Mouse (Mus musculus): ENCODE measurements at regions not wholly inside any gene's neighbourhood (a gene's known extent, or its start where the extent isn't known, plus 50 kb on each side); places are given as distances from the start of the nearest gene placed in this dataset.

- Histone ChIP-seq H3K4me1 (ENCODE audit: insufficient read depth) (peaks cover 4% of the 10 kb centered on the region; the same call in 1 of the 2 replicates), H3K9me3 (ENCODE audit: low read depth, low read length) (no peaks in the 10 kb centered on the region), H3K4me3 (ENCODE audit: low read depth, low read length) (no peak overlapping the region), H3K4me2 (no peak overlapping the region), H3K27me3 (ENCODE audit: insufficient read depth, low read length) (no peaks in the 10 kb centered on the region), H3K9ac (no peak overlapping the region), H3K36me3 (ENCODE audit: insufficient read depth) (no peaks in the 10 kb centered on the region), H3K27ac (ENCODE audit: low read depth) (no peak overlapping the region)
- ATAC-seq (ENCODE audit: insufficient read depth) (no peak), DNase-seq (no peak)
- TF ChIP-seq CTCF (IDR thresholded peaks at IDR 0.05; ENCODE audit: low read depth), result no peak
- WGBS, result 53% methylated on average over 3 of the region's 3 CpGs
These were observed 309.4 kb upstream of the Plxna2 start for GRCm38 (mm10) chr1:194308648-194309047.

GRCm38 (mm10) chr1:194303951-194304350, 314.1 kb upstream of the Plxna2 start:
- 64% methylated on average over 1 of the region's 1 CpGs for WGBS
- no peaks in the 10 kb centered on the region for H3K27me3 ChIP-seq (ENCODE audit: insufficient read depth, low read length)
- no peak for TF ChIP-seq CTCF (IDR thresholded peaks at IDR 0.05; ENCODE audit: low read depth)
- no peaks in the 10 kb centered on the region for H3K36me3 ChIP-seq (ENCODE audit: insufficient read depth)
- no peak overlapping the region for H3K4me3 ChIP-seq (ENCODE audit: low read depth, low read length)
- ATAC-seq (ENCODE audit: insufficient read depth) (no peak), DNase-seq (no peak)
- H3K9me3 ChIP-seq (ENCODE audit: low read depth, low read length), result no peaks in the 10 kb centered on the region
- H3K4me2 ChIP-seq, result no peak overlapping the region
- no peak overlapping the region for H3K9ac ChIP-seq
- no peak overlapping the region for H3K27ac ChIP-seq (ENCODE audit: low read depth)
- H3K4me1 ChIP-seq (ENCODE audit: insufficient read depth), result no peaks in the 10 kb centered on the region

GRCm38 (mm10) chr1:194302775-194303174, 315.2 kb upstream of the Plxna2 start:
- Histone ChIP-seq H3K27me3 (ENCODE audit: insufficient read depth, low read length) (no peaks in the 10 kb centered on the region), H3K4me2 (no peak overlapping the region), H3K9ac (no peak overlapping the region), H3K9me3 (ENCODE audit: low read depth, low read length) (no peaks in the 10 kb centered on the region), H3K36me3 (ENCODE audit: insufficient read depth) (no peaks in the 10 kb centered on the region), H3K4me3 (ENCODE audit: low read depth, low read length) (no peak overlapping the region), H3K4me1 (ENCODE audit: insufficient read depth) (no peaks in the 10 kb centered on the region), H3K27ac (ENCODE audit: low read depth) (no peak overlapping the region)
- DNase-seq, result no peak
- no peak for ATAC-seq (ENCODE audit: insufficient read depth)
- 22% methylated on average over 1 of the region's 1 CpGs for WGBS
- no peak for TF ChIP-seq CTCF (IDR thresholded peaks at IDR 0.05; ENCODE audit: low read depth)

GRCm38 (mm10) chr1:194281941-194282340, 336.1 kb upstream of the Plxna2 start:
- no peaks in the 10 kb centered on the region for H3K4me1 ChIP-seq (ENCODE audit: insufficient read depth)
- no peak for ATAC-seq (ENCODE audit: insufficient read depth)
- WGBS, result 67% methylated on average over 3 of the region's 3 CpGs

GRCm38 (mm10) chr1:194268028-194268427, 350.0 kb upstream of the Plxna2 start:
- no peak overlapping the region for H3K4me3 ChIP-seq (ENCODE audit: low read depth, low read length)
- H3K9me3 ChIP-seq (ENCODE audit: low read depth, low read length), result no peaks in the 10 kb centered on the region
- no peaks in the 10 kb centered on the region for H3K4me1 ChIP-seq (ENCODE audit: insufficient read depth)
- H3K27me3 ChIP-seq (ENCODE audit: insufficient read depth, low read length), result no peaks in the 10 kb centered on the region
- ATAC-seq (ENCODE audit: insufficient read depth) (no peak), DNase-seq (no peak)
- no peaks in the 10 kb centered on the region for H3K36me3 ChIP-seq (ENCODE audit: insufficient read depth)
- H3K4me2 ChIP-seq, result no peak overlapping the region
- TF ChIP-seq CTCF (IDR thresholded peaks at IDR 0.05; ENCODE audit: low read depth), result no peak
- H3K27ac ChIP-seq (ENCODE audit: low read depth), result no peak overlapping the region
- H3K9ac ChIP-seq, result no peak overlapping the region

More at GRCm38 (mm10) chr1:194281941-194282340, 336.1 kb upstream of the Plxna2 start:
- Histone ChIP-seq H3K36me3 (ENCODE audit: insufficient read depth) (no peaks in the 10 kb centered on the region), H3K4me3 (ENCODE audit: low read depth, low read length) (no peak overlapping the region), H3K4me2 (no peak overlapping the region), H3K27ac (ENCODE audit: low read depth) (no peak overlapping the region), H3K27me3 (ENCODE audit: insufficient read depth, low read length) (no peaks in the 10 kb centered on the region), H3K9me3 (ENCODE audit: low read depth, low read length) (no peaks in the 10 kb centered on the region), H3K9ac (no peak overlapping the region)
- no peak for TF ChIP-seq CTCF (IDR thresholded peaks at IDR 0.05; ENCODE audit: low read depth)
- DNase-seq, result no peak

- H3K36me3 ChIP-seq (ENCODE audit: insufficient read depth), result no peaks in the 10 kb centered on the region
- ATAC-seq (ENCODE audit: insufficient read depth) (no peak; the same call in 1 of the 2 replicates), DNase-seq (no peak)
- H3K4me1 ChIP-seq (ENCODE audit: insufficient read depth), result no peaks in the 10 kb centered on the region
- H3K27me3 ChIP-seq (ENCODE audit: insufficient read depth, low read length), result no peaks in the 10 kb centered on the region
- H3K9ac ChIP-seq, result no peak overlapping the region
- 59% methylated on average over 4 of the region's 4 CpGs for whole genome bisulfite sequencing
- no peak overlapping the region for H3K4me2 ChIP-seq
- H3K27ac ChIP-seq (ENCODE audit: low read depth), result no peak overlapping the region
- no peaks in the 10 kb centered on the region for H3K9me3 ChIP-seq (ENCODE audit: low read depth, low read length)
- no peak for TF ChIP-seq CTCF (IDR thresholded peaks at IDR 0.05; ENCODE audit: low read depth)
- no peak overlapping the region for H3K4me3 ChIP-seq (ENCODE audit: low read depth, low read length)
These were observed 355.6 kb upstream of the Plxna2 start for GRCm38 (mm10) chr1:194262374-194262773.

GRCm38 (mm10) chr1:194259957-194260356, 358.1 kb upstream of the Plxna2 start:
- H3K27ac ChIP-seq (ENCODE audit: low read depth), result no peak overlapping the region
- TF ChIP-seq CTCF (IDR thresholded peaks at IDR 0.05; ENCODE audit: low read depth), result no peak
- peak; percentile 62; the same call in 1 of the 2 replicates for ATAC-seq (ENCODE audit: insufficient read depth)

More at GRCm38 (mm10) chr1:194259957-194260356, 358.1 kb upstream of the Plxna2 start:
- peak; percentile 38 for DNase-seq
- Histone ChIP-seq H3K9ac (no peak overlapping the region), H3K9me3 (ENCODE audit: low read depth, low read length) (no peaks in the 10 kb centered on the region), H3K4me1 (ENCODE audit: insufficient read depth) (no peaks in the 10 kb centered on the region), H3K4me2 (no peak overlapping the region), H3K4me3 (ENCODE audit: low read depth, low read length) (no peak overlapping the region), H3K36me3 (ENCODE audit: insufficient read depth) (no peaks in the 10 kb centered on the region), H3K27me3 (ENCODE audit: insufficient read depth, low read length) (no peaks in the 10 kb centered on the region)
- WGBS, result 55% methylated on average over 3 of the region's 3 CpGs

All from lung, embryonic 14.5 days (tissue).